Comparison of ENCODE assay signal across 8 mouse cellular contexts in the genomic region with DNA sequence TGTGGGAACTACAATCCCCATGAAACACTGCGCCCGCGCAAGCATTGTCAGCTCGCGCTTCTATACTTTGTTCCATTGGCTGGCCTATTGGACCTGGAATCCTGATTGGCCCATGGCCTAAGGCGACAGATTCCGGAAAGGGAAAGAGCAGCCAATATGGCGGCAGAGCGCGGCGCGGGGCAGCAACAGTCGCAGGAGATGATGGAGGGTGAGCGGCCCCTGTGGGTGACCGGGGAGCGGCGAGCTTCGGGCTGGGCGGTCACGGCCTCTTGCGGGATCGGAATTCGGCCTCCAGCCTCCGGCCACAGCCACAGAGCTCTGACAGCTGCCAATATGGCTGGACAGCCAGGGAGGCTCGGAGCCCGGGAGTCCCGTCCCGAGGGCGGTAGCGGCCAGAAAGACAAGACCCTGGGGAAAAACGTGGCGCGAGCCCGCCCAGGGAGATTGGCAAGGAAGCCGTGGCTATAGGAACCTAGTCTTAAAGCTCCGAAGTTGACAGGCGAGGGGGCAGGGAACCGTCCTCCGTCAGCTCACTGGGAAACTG. TPM values are rescaled to one million over a fixed set of nuclear protein-coding genes. Genes with fewer than 3 reads are reported as not detected.
DNase-seq lines count a peak whose midpoint lies in the region; ATAC-seq and TF ChIP-seq lines count a peak whose summit lies in the region.

No protein-coding gene starts in this region.

- ATAC-seq in activated CD4-positive, CD25-positive, alpha-beta regulatory T cell, adult 4 months = peak; percentile 91
- peak; percentile 89 for ATAC-seq in common myeloid progenitor, adult 5-6 weeks (replicated peaks; ENCODE audit: low read depth, poor library complexity, severe bottlenecking)
- peak; percentile 96 for ATAC-seq in hindbrain, postnatal 0 days

- DNase-seq in gastrocnemius, adult 2 months = peak; percentile 95
- peak; percentile 99 for DNase-seq in hindbrain, postnatal 0 days (ENCODE audit: low spot score)
- peak; percentile 90 to 92 for DNase-seq in left cerebral cortex, adult 2 months (ENCODE audit: extremely low spot score in 1 of 2, low spot score in 2 of 2)
- peak; percentile 92 for DNase-seq in right cerebral cortex, postnatal 25 days
- DNase-seq in yolk sac, embryonic 10.5 days (ENCODE audit: low spot score) = peak; percentile 94

- H3K27ac ChIP-seq in gastrocnemius, adult 2 months = peak overlapping the region; percentile 85
- H3K27ac ChIP-seq in hindbrain, postnatal 0 days = peak overlapping the region; percentile 75; the same call in 1 of the 2 replicates
- peak overlapping the region; percentile 88 for H3K27ac ChIP-seq in left cerebral cortex, adult 2 months

- H3K27me3 ChIP-seq in hindbrain, postnatal 0 days (ENCODE audit: insufficient read depth, low read length) = no peaks in the 10 kb centered on the region
- H3K27me3 ChIP-seq in megakaryocyte, embryonic 14.5 days (replicated peaks) = no peaks in the 10 kb centered on the region

- H3K9ac ChIP-seq in hindbrain, postnatal 0 days (replicated peaks; ENCODE audit: low read length) = peak overlapping the region; percentile 79

- WGBS in hindbrain, postnatal 0 days = under 1% methylated on average over 39 of the region's 39 CpGs

- H3K36me3 ChIP-seq in hindbrain, postnatal 0 days (ENCODE audit: insufficient read depth, low read length) = no peaks in the 10 kb centered on the region
- peaks cover 35% of the 10 kb centered on the region for H3K36me3 ChIP-seq in megakaryocyte, embryonic 14.5 days (replicated peaks; ENCODE audit: low read length)

- peaks cover 8% of the 10 kb centered on the region for H3K4me1 ChIP-seq in hindbrain, postnatal 0 days (ENCODE audit: insufficient read depth, low read length)
- peaks cover 39% of the 10 kb centered on the region for H3K4me1 ChIP-seq in megakaryocyte, embryonic 14.5 days

- intact Hi-C loops in gastrocnemius, adult 2 months (cut with DNase I) = loop anchor here (1.0 to 5.0 kb wide), 4 partner anchors 39 to 169 kb away; a partner anchor contains a TSS
- intact Hi-C loops in left cerebral cortex, adult 2 months (cut with DNase I) = loop anchor here (2.0 to 10.0 kb wide), 2 partner anchors 135 to 171 kb away; a partner anchor contains a TSS

- peak overlapping the region; percentile 64 for H3K4me2 ChIP-seq in hindbrain, postnatal 0 days (ENCODE audit: low read depth, low read length)

- peak; percentile 58 for TF ChIP-seq CTCF in gastrocnemius, adult 2 months (IDR thresholded peaks at IDR 0.05)
- peak; percentile 64 for TF ChIP-seq CTCF in hindbrain, postnatal 0 days (IDR thresholded peaks at IDR 0.05; ENCODE audit: low read depth)
- peak; percentile 29 for TF ChIP-seq CTCF in left cerebral cortex, adult 2 months (IDR thresholded peaks at IDR 0.05)

- H3K9me3 ChIP-seq in hindbrain, postnatal 0 days (ENCODE audit: low read length) = no peaks in the 10 kb centered on the region
- H3K9me3 ChIP-seq in megakaryocyte, embryonic 14.5 days = no peaks in the 10 kb centered on the region

- peak overlapping the region; percentile 71 for H3K4me3 ChIP-seq in gastrocnemius, adult 2 months
- H3K4me3 ChIP-seq in hindbrain, postnatal 0 days (ENCODE audit: low read length) = peak overlapping the region; percentile 66
- peak overlapping the region; percentile 75 for H3K4me3 ChIP-seq in left cerebral cortex, adult 2 months
- peak overlapping the region; percentile 99 for H3K4me3 ChIP-seq in megakaryocyte, embryonic 14.5 days (replicated peaks)

RNA-seq across cellular contexts. Expression of a gene that starts 0.3 kb away (rescaled TPM):
- polyA plus RNA-seq in activated CD4-positive, CD25-positive, alpha-beta regulatory T cell, adult 4 months (2017; shearing (Covaris generic)) = 1 to 10 TPM; 2.1 to 2.4 TPM
- 13.4 and 21.1 TPM in 2 replicates for total RNA-seq in common myeloid progenitor, adult 5-6 weeks (2017)
- total RNA-seq in gastrocnemius, adult 2 months (2021) = under 1 TPM; 0.13 to 0.20 TPM
- 8.4 and 15.0 TPM in 2 replicates for total RNA-seq in hindbrain, postnatal 0 days (2014; rRNA removed)
- 3.6 and 3.9 TPM in 2 replicates for polyA plus RNA-seq in hindbrain, postnatal 0 days (2015; fragmentation: Nextera tagmentation; extraction: Ambion mirVana)
- 1 to 10 TPM; 5.8 to 6.3 TPM for total RNA-seq in left cerebral cortex, adult 2 months (2021)
- 0.30 and 0.83 TPM in 2 replicates for polyA plus RNA-seq in megakaryocyte, embryonic 14.5 days (2012; ENCODE audit: insufficient read depth, low replicate concordance)

RNA-seq across cellular contexts. Expression of a gene that starts 0.9 kb away (rescaled TPM):
- polyA plus RNA-seq in activated CD4-positive, CD25-positive, alpha-beta regulatory T cell, adult 4 months (2017; shearing (Covaris generic)) = 10 to 100 TPM; 68.9 to 74.5 TPM
- total RNA-seq in common myeloid progenitor, adult 5-6 weeks (2017) = 51.3 and 53.9 TPM in 2 replicates
- total RNA-seq in gastrocnemius, adult 2 months (2021) = 10 to 100 TPM; 21.4 to 22.1 TPM
- total RNA-seq in hindbrain, postnatal 0 days (2014; rRNA removed) = 10.2 TPM in 2 replicates
- 62.2 and 67.1 TPM in 2 replicates for polyA plus RNA-seq in hindbrain, postnatal 0 days (2015; fragmentation: Nextera tagmentation; extraction: Ambion mirVana)
- 10 to 100 TPM; 74.6 to 87.0 TPM for total RNA-seq in left cerebral cortex, adult 2 months (2021)
- polyA plus RNA-seq in megakaryocyte, embryonic 14.5 days (2012; ENCODE audit: insufficient read depth, low replicate concordance) = 6.9 and 18.6 TPM in 2 replicates

RNA-seq across cellular contexts. Expression of a gene that starts 30.2 kb away (rescaled TPM):
- under 1 TPM in 1 of 2 experiments, not detected in 1; 0.38 TPM for polyA plus RNA-seq in activated CD4-positive, CD25-positive, alpha-beta regulatory T cell, adult 4 months (2017; shearing (Covaris generic))
- 0.23 TPM in 1 of 2 replicates, not detected in the other for total RNA-seq in common myeloid progenitor, adult 5-6 weeks (2017)
- not detected for total RNA-seq in gastrocnemius, adult 2 months (2021)
- total RNA-seq in hindbrain, postnatal 0 days (2014; rRNA removed) = 0.22 and 0.89 TPM in 2 replicates
- polyA plus RNA-seq in hindbrain, postnatal 0 days (2015; fragmentation: Nextera tagmentation; extraction: Ambion mirVana) = 1.9 and 2.3 TPM in 2 replicates
- total RNA-seq in left cerebral cortex, adult 2 months (2021) = under 1 TPM in 1 of 2 experiments, not detected in 1; 0.16 TPM
- 0.02 TPM in 1 of 2 replicates, not detected in the other for polyA plus RNA-seq in megakaryocyte, embryonic 14.5 days (2012; ENCODE audit: insufficient read depth, low replicate concordance)

RNA-seq across cellular contexts. Expression of a gene that starts 37.9 kb away (rescaled TPM):
- polyA plus RNA-seq in activated CD4-positive, CD25-positive, alpha-beta regulatory T cell, adult 4 months (2017; shearing (Covaris generic)) = 10 to 100 TPM; 17.6 to 24.0 TPM
- 15.4 and 23.1 TPM in 2 replicates for total RNA-seq in common myeloid progenitor, adult 5-6 weeks (2017)
- 10 to 100 TPM in 1 of 2 experiments, 1 to 10 TPM in 1; 8.7 to 12.1 TPM for total RNA-seq in gastrocnemius, adult 2 months (2021)
- 24.0 and 33.6 TPM in 2 replicates for total RNA-seq in hindbrain, postnatal 0 days (2014; rRNA removed)
- polyA plus RNA-seq in hindbrain, postnatal 0 days (2015; fragmentation: Nextera tagmentation; extraction: Ambion mirVana) = 23.2 and 23.9 TPM in 2 replicates
- 10 to 100 TPM; 17.3 to 20.8 TPM for total RNA-seq in left cerebral cortex, adult 2 months (2021)
- 2.8 TPM in 1 of 2 replicates, not detected in the other for polyA plus RNA-seq in megakaryocyte, embryonic 14.5 days (2012; ENCODE audit: insufficient read depth, low replicate concordance)

Comparison
In these comparisons a context has a peak if more than half of its experiments do, and no peak if none do; other contexts are left out.
1. Peak in every context shown above with its lines: DNase-seq, ATAC-seq, H3K4me3 ChIP-seq and H3K27ac ChIP-seq.